Mouse (Mus musculus) retina, embryonic 14.5 days (tissue): ENCODE results near the gene Endov.

Experiments used
- DNase-seq: peaks from one replicate; pipeline ENCODE4 v3.0.0-alpha.2; 2015; ENCODE audit warnings: low spot score

Endov gene

GRCm38 (mm10) chr11:119546496-119547182 lies 55.5 kb downstream of the Endov start:
- peak; percentile 35 for DNase-seq

- DNase-seq, result peak; percentile 65
Measured at GRCm38 (mm10) chr11:119547183-119547921, 56.2 kb downstream of the Endov start, which contains the start of gene Nptx1. Gene Nptx1 (minus strand): TSS chr11:119547753.

GRCm38 (mm10) chr11:119547951-119548591 lies 56.9 kb downstream of the Endov start:
- no peak for DNase-seq

- DNase-seq, result peak; percentile 35
Measured at GRCm38 (mm10) chr11:119548741-119549370, 57.7 kb downstream of the Endov start.

GRCm38 (mm10) chr11:119549371-119549811 lies 58.2 kb downstream of the Endov start:
- DNase-seq, result no peak

GRCm38 (mm10) chr11:119550546-119551335 lies 59.6 kb downstream of the Endov start:
- peak; percentile 47 for DNase-seq

GRCm38 (mm10) chr11:119551468-119551867 lies 60.3 kb downstream of the Endov start:
- no peak for DNase-seq

GRCm38 (mm10) chr11:119552301-119552700 lies 61.2 kb downstream of the Endov start:
- DNase-seq, result no peak

- no peak for DNase-seq
Measured at GRCm38 (mm10) chr11:119552902-119553802, 62.0 kb downstream of the Endov start.

- DNase-seq, result no peak
Measured at GRCm38 (mm10) chr11:119554706-119555105, 63.6 kb downstream of the Endov start.

GRCm38 (mm10) chr11:119555170-119555569 lies 64.0 kb downstream of the Endov start:
- DNase-seq, result no peak

- DNase-seq, result peak; percentile 54
Measured at GRCm38 (mm10) chr11:119557940-119558869, 67.1 kb downstream of the Endov start.

- peak; percentile 73 for DNase-seq
Measured at GRCm38 (mm10) chr11:119558870-119559610, 67.9 kb downstream of the Endov start.
